Mouse (Mus musculus): Measurements from ENCODE around the gene Rnf227.

DNA sequence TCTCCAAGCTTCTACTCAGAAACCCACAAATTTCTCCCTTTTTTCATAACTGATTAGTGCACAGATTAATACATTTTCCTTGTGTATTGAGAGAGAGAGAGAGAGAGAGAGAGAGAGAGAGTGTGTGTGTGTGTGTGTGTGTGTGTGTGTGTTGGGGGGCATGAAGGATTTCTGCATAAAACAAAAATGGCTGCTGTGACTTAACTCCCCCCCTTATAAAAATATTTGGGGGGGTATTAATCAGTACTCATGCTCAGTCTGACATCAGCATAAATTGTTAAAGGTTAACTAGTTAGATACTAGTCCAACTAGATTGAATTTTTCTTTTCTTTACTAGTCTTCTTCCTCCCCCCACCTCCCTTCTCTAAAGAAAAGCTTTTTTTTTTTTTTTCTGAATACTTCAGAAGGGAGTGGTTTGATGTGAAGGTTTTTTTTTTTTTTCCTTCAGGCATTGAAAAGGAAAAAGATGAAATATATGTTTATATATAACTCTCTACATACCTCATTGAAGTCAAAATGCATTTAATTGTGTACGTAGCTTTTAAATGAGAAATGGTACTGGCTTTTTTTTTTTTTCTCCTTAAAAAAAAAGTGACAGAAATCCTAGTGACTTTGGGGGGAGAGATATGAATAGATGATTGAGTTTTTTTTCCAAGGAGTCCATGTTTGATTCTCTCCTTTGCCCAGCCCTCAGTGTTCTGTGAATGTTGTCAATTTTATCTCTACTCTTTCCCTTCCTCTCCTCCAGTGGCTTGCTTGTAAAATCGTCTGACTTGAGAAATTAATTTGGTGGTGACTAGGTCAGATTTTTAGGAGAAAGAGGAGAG is 29.9 kb downstream of the Rnf227 start:
- TF ChIP-seq CTCF (IDR thresholded peaks at IDR 0.05; ENCODE audit: low read depth, low read length) (no peak), POLR2A (IDR thresholded peaks at IDR 0.05; ENCODE audit: borderline replicate concordance, low read depth, low read length) (no peak)
